Mouse (Mus musculus): ENCODE measurements around the gene Onecut1. TPM values are rescaled to one million over a fixed set of nuclear protein-coding genes. Genes with fewer than 3 reads are reported as not detected.
A peak's percentile ranks its signal among the peaks of the same experiment; 100 is the strongest.

Onecut1 gene
- polyA plus RNA-seq, 1 experiment from 2014 or later = 0.81 TPM

GRCm38 (mm10) chr9:74849195-74849978, 12.3 kb upstream of the Onecut1 start:
- Histone ChIP-seq H3K36me3 (replicated peaks; ENCODE audit: control insufficient read depth, insufficient read depth, low read depth, low read length) (no peaks in the 10 kb centered on the region), H3K27me3 (ENCODE audit: control insufficient read depth, insufficient read depth, low read length) (peaks cover 64% of the 10 kb centered on the region), H3K4me3 (ENCODE audit: low read depth, low read length) (peak overlapping the region; percentile 27), H3K27ac (replicated peaks; ENCODE audit: low read depth, low read length) (no peak overlapping the region), H3K9me3 (replicated peaks; ENCODE audit: control insufficient read depth, low read length) (no peaks in the 10 kb centered on the region), H3K9ac (replicated peaks; ENCODE audit: low read length) (peak overlapping the region; percentile 32), H3K4me2 (ENCODE audit: low read depth, low read length) (peak overlapping the region; percentile 67), H3K4me1 (ENCODE audit: control insufficient read depth, insufficient read depth, low read length) (no peaks in the 10 kb centered on the region; the same call in none of the 2 replicates)
- ATAC-seq (replicated peaks; ENCODE audit: insufficient number of reproducible peaks, low FRiP score, low TSS enrichment, low read depth) = no peak
- under 1% methylated on average over 47 of the region's 63 CpGs for WGBS
- DNase-seq (ENCODE audit: low spot score) = no peak

GRCm38 (mm10) chr9:74849979-74850780, 11.5 kb upstream of the Onecut1 start:
- Histone ChIP-seq H3K27ac (replicated peaks; ENCODE audit: low read depth, low read length) (no peak overlapping the region), H3K4me2 (ENCODE audit: low read depth, low read length) (no peak overlapping the region), H3K36me3 (replicated peaks; ENCODE audit: control insufficient read depth, insufficient read depth, low read depth, low read length) (no peaks in the 10 kb centered on the region), H3K27me3 (ENCODE audit: control insufficient read depth, insufficient read depth, low read length) (peaks cover 66% of the 10 kb centered on the region), H3K9ac (replicated peaks; ENCODE audit: low read length) (no peak overlapping the region), H3K4me1 (ENCODE audit: control insufficient read depth, insufficient read depth, low read length) (no peaks in the 10 kb centered on the region; the same call in none of the 2 replicates), H3K9me3 (replicated peaks; ENCODE audit: control insufficient read depth, low read length) (no peaks in the 10 kb centered on the region), H3K4me3 (ENCODE audit: low read depth, low read length) (no peak overlapping the region)
- ATAC-seq (replicated peaks; ENCODE audit: insufficient number of reproducible peaks, low FRiP score, low TSS enrichment, low read depth) (no peak), DNase-seq (ENCODE audit: low spot score) (no peak)
- 4% methylated on average over 12 of the region's 12 CpGs for WGBS

GRCm38 (mm10) chr9:74850781-74851145, 11.0 kb upstream of the Onecut1 start:
- Histone ChIP-seq H3K27me3 (ENCODE audit: control insufficient read depth, insufficient read depth, low read length) (peaks cover 72% of the 10 kb centered on the region), H3K4me1 (ENCODE audit: control insufficient read depth, insufficient read depth, low read length) (no peaks in the 10 kb centered on the region; the same call in none of the 2 replicates), H3K9ac (replicated peaks; ENCODE audit: low read length) (no peak overlapping the region), H3K4me2 (ENCODE audit: low read depth, low read length) (no peak overlapping the region), H3K9me3 (replicated peaks; ENCODE audit: control insufficient read depth, low read length) (no peaks in the 10 kb centered on the region), H3K4me3 (ENCODE audit: low read depth, low read length) (no peak overlapping the region), H3K27ac (replicated peaks; ENCODE audit: low read depth, low read length) (no peak overlapping the region), H3K36me3 (replicated peaks; ENCODE audit: control insufficient read depth, insufficient read depth, low read depth, low read length) (no peaks in the 10 kb centered on the region)
- 2% methylated on average over 5 of the region's 5 CpGs for WGBS
- ATAC-seq (replicated peaks; ENCODE audit: insufficient number of reproducible peaks, low FRiP score, low TSS enrichment, low read depth) (no peak), DNase-seq (ENCODE audit: low spot score) (no peak)

- 5% methylated on average over 5 of the region's 5 CpGs for whole genome bisulfite sequencing
- Histone ChIP-seq H3K27ac (replicated peaks; ENCODE audit: low read depth, low read length) (no peak overlapping the region), H3K9ac (replicated peaks; ENCODE audit: low read length) (no peak overlapping the region), H3K4me2 (ENCODE audit: low read depth, low read length) (no peak overlapping the region), H3K9me3 (replicated peaks; ENCODE audit: control insufficient read depth, low read length) (no peaks in the 10 kb centered on the region), H3K27me3 (ENCODE audit: control insufficient read depth, insufficient read depth, low read length) (peaks cover 73% of the 10 kb centered on the region), H3K4me1 (ENCODE audit: control insufficient read depth, insufficient read depth, low read length) (no peaks in the 10 kb centered on the region; the same call in none of the 2 replicates), H3K36me3 (replicated peaks; ENCODE audit: control insufficient read depth, insufficient read depth, low read depth, low read length) (no peaks in the 10 kb centered on the region), H3K4me3 (ENCODE audit: low read depth, low read length) (no peak overlapping the region)
- ATAC-seq (replicated peaks; ENCODE audit: insufficient number of reproducible peaks, low FRiP score, low TSS enrichment, low read depth) (no peak), DNase-seq (ENCODE audit: low spot score) (no peak)
These were observed 10.1 kb upstream of the Onecut1 start for GRCm38 (mm10) chr9:74851601-74852000.

GRCm38 (mm10) chr9:74852361-74852760, 9.4 kb upstream of the Onecut1 start:
- DNase-seq (ENCODE audit: low spot score) = no peak

GRCm38 (mm10) chr9:74853191-74854072, 8.3 kb upstream of the Onecut1 start:
- H3K4me2 ChIP-seq (ENCODE audit: low read depth, low read length) = no peak overlapping the region
- no peaks in the 10 kb centered on the region for H3K36me3 ChIP-seq (replicated peaks; ENCODE audit: control insufficient read depth, insufficient read depth, low read depth, low read length)
- ATAC-seq (replicated peaks; ENCODE audit: insufficient number of reproducible peaks, low FRiP score, low TSS enrichment, low read depth) = peak; percentile 30; the same call in 1 of the 2 replicates
- no peak for DNase-seq (ENCODE audit: low spot score)
- peaks cover 78% of the 10 kb centered on the region for H3K27me3 ChIP-seq (ENCODE audit: control insufficient read depth, insufficient read depth, low read length)
- under 1% methylated on average over 27 of the region's 28 CpGs for WGBS
- no peak overlapping the region for H3K27ac ChIP-seq (replicated peaks; ENCODE audit: low read depth, low read length)
- H3K4me1 ChIP-seq (ENCODE audit: control insufficient read depth, insufficient read depth, low read length) = no peaks in the 10 kb centered on the region; the same call in none of the 2 replicates
- no peak overlapping the region for H3K9ac ChIP-seq (replicated peaks; ENCODE audit: low read length)
- no peak overlapping the region for H3K4me3 ChIP-seq (ENCODE audit: low read depth, low read length)
- no peaks in the 10 kb centered on the region for H3K9me3 ChIP-seq (replicated peaks; ENCODE audit: control insufficient read depth, low read length)

More at GRCm38 (mm10) chr9:74852361-74852760, 9.4 kb upstream of the Onecut1 start:
- Histone ChIP-seq H3K4me3 (ENCODE audit: low read depth, low read length) (no peak overlapping the region), H3K4me1 (ENCODE audit: control insufficient read depth, insufficient read depth, low read length) (no peaks in the 10 kb centered on the region; the same call in none of the 2 replicates), H3K27me3 (ENCODE audit: control insufficient read depth, insufficient read depth, low read length) (peaks cover 73% of the 10 kb centered on the region), H3K4me2 (ENCODE audit: low read depth, low read length) (no peak overlapping the region), H3K9ac (replicated peaks; ENCODE audit: low read length) (no peak overlapping the region), H3K36me3 (replicated peaks; ENCODE audit: control insufficient read depth, insufficient read depth, low read depth, low read length) (no peaks in the 10 kb centered on the region), H3K9me3 (replicated peaks; ENCODE audit: control insufficient read depth, low read length) (no peaks in the 10 kb centered on the region), H3K27ac (replicated peaks; ENCODE audit: low read depth, low read length) (no peak overlapping the region)
- under 1% methylated on average over 4 of the region's 4 CpGs for WGBS
- ATAC-seq (replicated peaks; ENCODE audit: insufficient number of reproducible peaks, low FRiP score, low TSS enrichment, low read depth) = no peak

GRCm38 (mm10) chr9:74854073-74854591, 7.6 kb upstream of the Onecut1 start:
- Histone ChIP-seq H3K4me3 (ENCODE audit: low read depth, low read length) (no peak overlapping the region), H3K27me3 (ENCODE audit: control insufficient read depth, insufficient read depth, low read length) (peaks cover 78% of the 10 kb centered on the region), H3K27ac (replicated peaks; ENCODE audit: low read depth, low read length) (no peak overlapping the region), H3K4me1 (ENCODE audit: control insufficient read depth, insufficient read depth, low read length) (no peaks in the 10 kb centered on the region; the same call in none of the 2 replicates), H3K4me2 (ENCODE audit: low read depth, low read length) (no peak overlapping the region), H3K9ac (replicated peaks; ENCODE audit: low read length) (no peak overlapping the region), H3K9me3 (replicated peaks; ENCODE audit: control insufficient read depth, low read length) (no peaks in the 10 kb centered on the region), H3K36me3 (replicated peaks; ENCODE audit: control insufficient read depth, insufficient read depth, low read depth, low read length) (no peaks in the 10 kb centered on the region)
- ATAC-seq (replicated peaks; ENCODE audit: insufficient number of reproducible peaks, low FRiP score, low TSS enrichment, low read depth) (peak; percentile 53; the same call in 1 of the 2 replicates), DNase-seq (ENCODE audit: low spot score) (no peak)
- under 1% methylated on average over 25 of the region's 25 CpGs for WGBS

Data from embryonic facial prominence, embryonic 11.5 days (tissue).